Mouse (Mus musculus): ENCODE results near the gene Kat5. TPM values are rescaled to one million over a fixed set of nuclear protein-coding genes. Genes with fewer than 3 reads are reported as not detected.

Gene Kat5
- polyA plus RNA-seq, 1 experiment from 2014 or later: 58.8 TPM

Other genes starting within 250 kb of the Kat5 start
- gene Eif1ad, start 243.5 kb downstream of the Kat5 start, polyA plus RNA-seq (2015; fragmentation: Nextera tagmentation; extraction: Ambion mirVana): 58.4 and 59.3 TPM in 2 replicates
- 477 and 508 TPM in 2 replicates for gene Banf1, start 243.1 kb downstream of the Kat5 start, polyA plus RNA-seq (2015; fragmentation: Nextera tagmentation; extraction: Ambion mirVana)
- 82.0 and 87.6 TPM in 2 replicates for gene Sart1, start 221.5 kb downstream of the Kat5 start, polyA plus RNA-seq (2015; fragmentation: Nextera tagmentation; extraction: Ambion mirVana)
- gene Tsga10ip, start 207.7 kb downstream of the Kat5 start, polyA plus RNA-seq (2015; fragmentation: Nextera tagmentation; extraction: Ambion mirVana): 0.30 and 0.57 TPM in 2 replicates
- gene Drap1, start 185.3 kb downstream of the Kat5 start, polyA plus RNA-seq (2015; fragmentation: Nextera tagmentation; extraction: Ambion mirVana): 248 and 250 TPM in 2 replicates
- gene AI837181, start 185.1 kb downstream of the Kat5 start, polyA plus RNA-seq (2015; fragmentation: Nextera tagmentation; extraction: Ambion mirVana): 54.2 and 59.0 TPM in 2 replicates
- gene Fosl1, start 162.7 kb downstream of the Kat5 start, polyA plus RNA-seq (2015; fragmentation: Nextera tagmentation; extraction: Ambion mirVana): 0.39 TPM in 1 of 2 replicates, not detected in the other
- gene Ccdc85b, start 152.3 kb downstream of the Kat5 start, polyA plus RNA-seq (2015; fragmentation: Nextera tagmentation; extraction: Ambion mirVana): 10.1 and 11.3 TPM in 2 replicates
- gene Fibp, start 149.6 kb downstream of the Kat5 start, polyA plus RNA-seq (2015; fragmentation: Nextera tagmentation; extraction: Ambion mirVana): 119 and 128 TPM in 2 replicates
- 1.1 and 1.5 TPM in 2 replicates for gene Ctsw, start 141.7 kb downstream of the Kat5 start, polyA plus RNA-seq (2015; fragmentation: Nextera tagmentation; extraction: Ambion mirVana)
- 156 and 179 TPM in 2 replicates for gene Efemp2, start 136.3 kb downstream of the Kat5 start, polyA plus RNA-seq (2015; fragmentation: Nextera tagmentation; extraction: Ambion mirVana)
- 37.0 and 47.4 TPM in 2 replicates for gene Mus81, start 121.8 kb downstream of the Kat5 start, polyA plus RNA-seq (2015; fragmentation: Nextera tagmentation; extraction: Ambion mirVana)
- 2,798 and 2,930 TPM in 2 replicates for gene Cfl1, start 119.8 kb downstream of the Kat5 start, polyA plus RNA-seq (2015; fragmentation: Nextera tagmentation; extraction: Ambion mirVana)
- gene 1700020D05Rik, start 106.5 kb downstream of the Kat5 start, polyA plus RNA-seq (2015; fragmentation: Nextera tagmentation; extraction: Ambion mirVana): 0.30 and 0.32 TPM in 2 replicates
- 7.5 and 9.3 TPM in 2 replicates for gene Snx32, start 99.7 kb downstream of the Kat5 start, polyA plus RNA-seq (2015; fragmentation: Nextera tagmentation; extraction: Ambion mirVana)
- gene Ovol1, start 49.6 kb downstream of the Kat5 start, polyA plus RNA-seq (2015; fragmentation: Nextera tagmentation; extraction: Ambion mirVana): 11.3 and 12.0 TPM in 2 replicates
- 9.7 and 10.8 TPM in 2 replicates for gene Ap5b1, start 42.2 kb downstream of the Kat5 start, polyA plus RNA-seq (2015; fragmentation: Nextera tagmentation; extraction: Ambion mirVana)
- gene Rnaseh2c, start 8.4 kb downstream of the Kat5 start, polyA plus RNA-seq (2015; fragmentation: Nextera tagmentation; extraction: Ambion mirVana): 158 and 163 TPM in 2 replicates
- 47.3 and 52.4 TPM in 2 replicates for gene Rela, start 27.2 kb upstream of the Kat5 start, polyA plus RNA-seq (2015; fragmentation: Nextera tagmentation; extraction: Ambion mirVana)
- 30.8 and 39.8 TPM in 2 replicates for gene Sipa1, start 53.5 kb upstream of the Kat5 start, polyA plus RNA-seq (2015; fragmentation: Nextera tagmentation; extraction: Ambion mirVana)
- gene Map3k11, start 78.5 kb upstream of the Kat5 start, polyA plus RNA-seq (2015; fragmentation: Nextera tagmentation; extraction: Ambion mirVana): 42.6 and 43.2 TPM in 2 replicates
- 22.2 and 30.1 TPM in 2 replicates for gene Pcnx3, start 78.7 kb upstream of the Kat5 start, polyA plus RNA-seq (2015; fragmentation: Nextera tagmentation; extraction: Ambion mirVana)
- gene Kcnk7, start 94.1 kb upstream of the Kat5 start, polyA plus RNA-seq (2015; fragmentation: Nextera tagmentation; extraction: Ambion mirVana): 0.15 and 0.38 TPM in 2 replicates
- 20.5 and 25.9 TPM in 2 replicates for gene Ehbp1l1, start 116.1 kb upstream of the Kat5 start, polyA plus RNA-seq (2015; fragmentation: Nextera tagmentation; extraction: Ambion mirVana)
- 89.0 and 91.4 TPM in 2 replicates for gene Fam89b, start 119.4 kb upstream of the Kat5 start, polyA plus RNA-seq (2015; fragmentation: Nextera tagmentation; extraction: Ambion mirVana)
- 18.5 and 18.8 TPM in 2 replicates for gene Ltbp3, start 130.7 kb upstream of the Kat5 start, polyA plus RNA-seq (2015; fragmentation: Nextera tagmentation; extraction: Ambion mirVana)
- 69.6 and 76.0 TPM in 2 replicates for gene Scyl1, start 161.2 kb upstream of the Kat5 start, polyA plus RNA-seq (2015; fragmentation: Nextera tagmentation; extraction: Ambion mirVana)

Data from kidney, embryonic 15.5 days (tissue).